Mouse (Mus musculus): ENCODE results near the gene Klrd1. TPM values are rescaled to one million over a fixed set of nuclear protein-coding genes. Genes with fewer than 3 reads are reported as not detected.

Klrd1 gene
- polyA plus RNA-seq, 1 experiment = 0.36 TPM

Other genes with a start within 250 kb of the Klrd1 start
- 0.52 and 0.73 TPM in 2 replicates for gene Clec12a, start 249.1 kb upstream of the Klrd1 start, polyA plus RNA-seq (2012; rRNA removed)
- not detected in 2 replicates for gene Clec12b, start 205.9 kb upstream of the Klrd1 start, polyA plus RNA-seq (2012; rRNA removed)
- 0.12 and 0.34 TPM in 2 replicates for gene Clec1b, start 194.5 kb upstream of the Klrd1 start, polyA plus RNA-seq (2012; rRNA removed)
- gene Clec9a, start 182.9 kb upstream of the Klrd1 start, polyA plus RNA-seq (2012; rRNA removed) = 0.60 and 0.99 TPM in 2 replicates
- gene Clec1a, start 139.8 kb upstream of the Klrd1 start, polyA plus RNA-seq (2012; rRNA removed) = 0.24 and 0.58 TPM in 2 replicates
- 0.07 TPM in 1 of 2 replicates, not detected in the other for gene Olr1, start 84.6 kb upstream of the Klrd1 start, polyA plus RNA-seq (2012; rRNA removed)
- not detected in 2 replicates for gene Tmem52b, start 79.2 kb upstream of the Klrd1 start, polyA plus RNA-seq (2012; rRNA removed)
- gene Gabarapl1, start 58.6 kb upstream of the Klrd1 start, polyA plus RNA-seq (2012; rRNA removed) = 20.2 and 21.5 TPM in 2 replicates
- 0.16 and 0.19 TPM in 2 replicates for gene Klre1, start 13.9 kb upstream of the Klrd1 start, polyA plus RNA-seq (2012; rRNA removed)
- 0.15 and 0.18 TPM in 2 replicates for gene Klrk1, start 32.1 kb downstream of the Klrd1 start, polyA plus RNA-seq (2012; rRNA removed)
- not detected in 2 replicates for gene Klrc3, start 51.6 kb downstream of the Klrd1 start, polyA plus RNA-seq (2012; rRNA removed)
- gene Klrc2, start 68.9 kb downstream of the Klrd1 start, polyA plus RNA-seq (2012; rRNA removed) = 0.19 TPM in 1 of 2 replicates, not detected in the other
- gene Klrc1, start 87.2 kb downstream of the Klrd1 start, polyA plus RNA-seq (2012; rRNA removed) = 0.10 and 0.18 TPM in 2 replicates
- 0.14 and 0.19 TPM in 2 replicates for gene Klri1, start 125.3 kb downstream of the Klrd1 start, polyA plus RNA-seq (2012; rRNA removed)
- 0.01 TPM in 1 of 2 replicates, not detected in the other for gene Klri2, start 148.7 kb downstream of the Klrd1 start, polyA plus RNA-seq (2012; rRNA removed)
- gene Gm156, start 192.5 kb downstream of the Klrd1 start, polyA plus RNA-seq (2012; rRNA removed) = not detected in 2 replicates